23 mouse cellular contexts compared by ENCODE assay signal in genomic region chr4:40856571-40856970, GRCm38 (mm10). TPM values are rescaled to one million over a fixed set of nuclear protein-coding genes. Genes with fewer than 3 reads are reported as not detected.
A peak's percentile ranks its signal among the peaks of the same experiment; 100 is the strongest.
DNase-seq lines count a peak whose midpoint lies in the region; ATAC-seq and TF ChIP-seq lines count a peak whose summit lies in the region.
"Had no signal": no experiment of that assay in that cellular context is flagged by ENCODE, and none has a peak within 500 bp of the region (broad histone marks: within the 10 kb centered on the region; RNA-seq: fewer than 3 reads in every experiment).

No protein-coding gene starts in this region.

- TF ChIP-seq POLR2A in small intestine, adult 2 months (IDR thresholded peaks at IDR 0.05; ENCODE audit: low read depth, low read length), result no peak

- ATAC-seq in midbrain, embryonic 11.5 days (ENCODE audit: low FRiP score), result no peak
- no peak for ATAC-seq in midbrain, embryonic 14.5 days (ENCODE audit: low FRiP score, low TSS enrichment)
- ATAC-seq: activated CD4-positive, CD25-positive, alpha-beta regulatory T cell, adult 4 months; CD4-positive, CD25-positive, alpha-beta regulatory T cell, adult 4 months; forebrain, embryonic 13.5 days; forebrain, embryonic 15.5 days; forebrain, postnatal 0 days had no signal

- H3K9ac ChIP-seq in midbrain, embryonic 11.5 days (ENCODE audit: low read length), result no peak overlapping the region
- H3K9ac ChIP-seq in midbrain, embryonic 14.5 days (replicated peaks; ENCODE audit: low read length), result no peak overlapping the region
- H3K9ac ChIP-seq: embryonic facial prominence, embryonic 12.5 days; forebrain, embryonic 13.5 days; forebrain, embryonic 15.5 days; forebrain, postnatal 0 days had no signal

- H3K27ac ChIP-seq in midbrain, embryonic 11.5 days (ENCODE audit: low read depth, low read length), result no peak overlapping the region
- H3K27ac ChIP-seq in midbrain, embryonic 14.5 days (replicated peaks; ENCODE audit: low read depth, low read length), result no peak overlapping the region
- peak overlapping the region; percentile 72 for H3K27ac ChIP-seq in small intestine, adult 2 months (ENCODE audit: insufficient read depth, low read depth, low read length)
- H3K27ac ChIP-seq: embryonic facial prominence, embryonic 10.5 days; embryonic facial prominence, embryonic 12.5 days; forebrain, embryonic 13.5 days; forebrain, embryonic 15.5 days had no signal

- no peaks in the 10 kb centered on the region for H3K9me3 ChIP-seq in midbrain, embryonic 11.5 days (ENCODE audit: control insufficient read depth, low read length)
- H3K9me3 ChIP-seq in midbrain, embryonic 14.5 days (ENCODE audit: control insufficient read depth, low read length), result no peaks in the 10 kb centered on the region
- H3K9me3 ChIP-seq: embryonic facial prominence, embryonic 10.5 days; embryonic facial prominence, embryonic 12.5 days; forebrain, embryonic 13.5 days; forebrain, embryonic 15.5 days had no signal

- DNase-seq in heart, adult 11 months, result peak; percentile 79
- DNase-seq in heart, adult 9 months (ENCODE audit: low spot score in 2 of 2), result no peak
- peak; percentile 57 for DNase-seq in midbrain, embryonic 11.5 days (ENCODE audit: low spot score, missing footprints)
- DNase-seq in midbrain, embryonic 14.5 days, result no peak
- no peak for DNase-seq in thymus, postnatal 0 days (ENCODE audit: low spot score)
- DNase-seq: adrenal gland, adult 8-10 months; adrenal gland, postnatal 14 days; adrenal gland, postnatal 36 days; B cell, adult 2 months; cerebellum, adult 11-12 months; cerebellum, adult 2 months; cerebellum, adult 9-10 months; cerebellum, postnatal 10 days; cerebellum, postnatal 25 days; forebrain, postnatal 0 days had no signal

- no peak overlapping the region for H3K4me3 ChIP-seq in midbrain, embryonic 11.5 days (ENCODE audit: low read depth, low read length)
- no peak overlapping the region for H3K4me3 ChIP-seq in midbrain, embryonic 14.5 days (replicated peaks; ENCODE audit: low read depth, low read length)
- no peak overlapping the region for H3K4me3 ChIP-seq in small intestine, adult 2 months (ENCODE audit: low read depth, low read length)
- H3K4me3 ChIP-seq: embryonic facial prominence, embryonic 10.5 days; embryonic facial prominence, embryonic 12.5 days; forebrain, embryonic 13.5 days; forebrain, embryonic 15.5 days had no signal

- H3K4me1 ChIP-seq in midbrain, embryonic 11.5 days (ENCODE audit: control insufficient read depth, insufficient read depth, low read length), result peaks cover 14% of the 10 kb centered on the region
- H3K4me1 ChIP-seq in midbrain, embryonic 14.5 days (ENCODE audit: control insufficient read depth, insufficient read depth, low read length), result peaks cover 20% of the 10 kb centered on the region
- peaks cover 19% of the 10 kb centered on the region; the same call in 1 of the 2 replicates for H3K4me1 ChIP-seq in small intestine, adult 2 months (ENCODE audit: control insufficient read depth, insufficient read depth, insufficient read length, low read length)

- H3K4me2 ChIP-seq in midbrain, embryonic 11.5 days, result no peak overlapping the region
- no peak overlapping the region for H3K4me2 ChIP-seq in midbrain, embryonic 14.5 days (ENCODE audit: low read length)
- H3K4me2 ChIP-seq: embryonic facial prominence, embryonic 12.5 days; forebrain, embryonic 13.5 days; forebrain, embryonic 15.5 days had no signal

- TF ChIP-seq CTCF in small intestine, adult 2 months (IDR thresholded peaks at IDR 0.05; ENCODE audit: extremely low read depth, insufficient read length, insufficient replicate concordance, low read depth, low read length), result no peak

- no peaks in the 10 kb centered on the region for H3K36me3 ChIP-seq in midbrain, embryonic 11.5 days (ENCODE audit: control insufficient read depth, insufficient read depth, low read length)
- no peaks in the 10 kb centered on the region for H3K36me3 ChIP-seq in midbrain, embryonic 14.5 days (ENCODE audit: control insufficient read depth, insufficient read depth, low read length)
- H3K36me3 ChIP-seq in small intestine, adult 2 months (ENCODE audit: control insufficient read depth, insufficient read depth, low read length), result no peaks in the 10 kb centered on the region
- H3K36me3 ChIP-seq: embryonic facial prominence, embryonic 10.5 days; embryonic facial prominence, embryonic 12.5 days; forebrain, embryonic 15.5 days had no signal

- H3K27me3 ChIP-seq in midbrain, embryonic 11.5 days (ENCODE audit: control insufficient read depth, insufficient read depth, low read length), result no peaks in the 10 kb centered on the region
- no peaks in the 10 kb centered on the region for H3K27me3 ChIP-seq in midbrain, embryonic 14.5 days (ENCODE audit: control insufficient read depth, insufficient read depth, low read length)
- H3K27me3 ChIP-seq in small intestine, adult 2 months (ENCODE audit: control insufficient read depth, insufficient read depth, low read length), result no peaks in the 10 kb centered on the region
- H3K27me3 ChIP-seq: CH12.LX; embryonic facial prominence, embryonic 12.5 days; forebrain, embryonic 13.5 days; forebrain, embryonic 15.5 days had no signal

- WGBS in midbrain, embryonic 11.5 days, result 72% methylated on average over 6 of the region's 6 CpGs
- 66% methylated on average over 6 of the region's 6 CpGs for WGBS in midbrain, embryonic 14.5 days
- 23% methylated on average over 6 of the region's 6 CpGs for WGBS in small intestine, adult 2 months

RNA-seq across cellular contexts. Expression of gene B4galt1, which starts 2.8 kb away (rescaled TPM):
- polyA plus RNA-seq in midbrain, embryonic 11.5 days (2014; fragmentation: Nextera tagmentation; extraction: Ambion mirVana), result 13.8 and 14.9 TPM in 2 replicates
- polyA plus RNA-seq in midbrain, embryonic 14.5 days (2014; fragmentation: Nextera tagmentation; extraction: Ambion mirVana), result 4.3 and 7.6 TPM in 2 replicates
- polyA plus RNA-seq in small intestine, adult 2 months (2012; rRNA removed), result 71.3 and 79.4 TPM in 2 replicates
- 29.6 and 32.0 TPM in 2 replicates for polyA plus RNA-seq in thymus, postnatal 0 days (2015; fragmentation: Nextera tagmentation; extraction: Ambion mirVana)

Comparison
In these comparisons a context has a peak if more than half of its experiments do, and no peak if none do; other contexts are left out.
1. DNase-seq: peak in heart, adult 11 months (single experiment) and midbrain, embryonic 11.5 days (single experiment); none in heart, adult 9 months (0 of 2), midbrain, embryonic 14.5 days (single experiment) and thymus, postnatal 0 days (single experiment).